Mouse (Mus musculus) frontal cortex, adult 2 months (tissue): ENCODE data around the gene Vmn1r1. TPM values are rescaled to one million over a fixed set of nuclear protein-coding genes. Genes with fewer than 3 reads are reported as not detected.
"Not testable (repeated sequence)": the region's sequence is repeated elsewhere in the genome, so short reads cannot be mapped to it uniquely, and the experiment has no call there.

Experiments used
- DNase-seq, 2 experiments: peaks; one replicate each; pipeline ENCODE4 v3.0.0; 2022; ENCODE audit warnings: low spot score in 1 of 2; ENCODE audit errors: extremely low spot score in 1 of 2
- polyA plus RNA-seq: library from polyadenylated mRNA; depleted of rRNA; stranded (reverse); fragments of >200 nt; gene quantifications from 2 replicates; pipeline ENCODE4 v1.2.3, GENCODE M21; 2012; rRNA removed

Gene Vmn1r1
- not detected in 2 replicates for polyA plus RNA-seq

GRCm38 (mm10) chr1:182164386-182164785 is at the start of gene Vmn1r1:
Gene Vmn1r1 (minus strand): TSS chr1:182164486.
- DNase-seq: no peak

GRCm38 (mm10) chr1:182210322-182210721 is 46.0 kb upstream of the Vmn1r1 start:
- no peak for DNase-seq

DNA sequence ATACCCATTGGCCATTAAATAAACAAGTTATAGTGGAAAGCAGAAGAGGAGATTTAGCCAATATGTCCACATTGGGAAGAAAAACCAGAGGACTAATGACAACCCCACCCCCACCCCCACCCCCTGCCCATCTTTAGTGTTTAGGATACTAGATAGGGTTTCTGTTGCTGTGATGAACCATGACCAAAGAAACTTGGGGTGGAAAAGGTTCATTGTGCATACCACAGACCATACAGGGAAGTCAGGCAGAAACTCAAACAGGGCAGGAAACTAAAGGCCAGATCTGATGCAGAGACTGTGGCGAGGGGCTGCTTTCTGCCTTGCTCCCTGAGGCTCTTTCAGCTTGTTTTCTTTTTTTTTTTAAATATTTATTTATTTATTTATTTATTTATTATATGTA is 28.3 kb upstream of the Vmn1r1 start:
- no peak for DNase-seq

- DNase-seq: no peak
Measured at GRCm38 (mm10) chr1:182191816-182192545, 27.7 kb upstream of the Vmn1r1 start.

DNA sequence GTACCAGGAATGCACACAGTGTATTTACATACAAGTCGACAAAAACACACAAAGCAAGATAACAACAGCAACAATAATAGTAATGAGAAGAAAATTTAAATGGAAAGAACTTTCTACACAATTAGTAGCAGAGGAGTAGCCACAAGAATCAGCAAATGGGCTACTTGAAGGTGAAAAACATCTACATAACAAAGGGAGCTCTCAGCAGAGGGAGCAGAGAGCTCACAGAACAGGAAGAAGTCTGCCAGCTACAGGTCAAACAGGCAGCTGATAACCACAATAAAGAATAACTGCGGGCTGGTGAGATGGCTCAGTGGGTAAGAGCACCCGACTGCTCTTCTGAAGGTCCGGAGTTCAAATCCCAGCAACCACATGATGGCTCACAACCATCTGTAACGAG is 26.9 kb upstream of the Vmn1r1 start:
- no peak for DNase-seq

DNA sequence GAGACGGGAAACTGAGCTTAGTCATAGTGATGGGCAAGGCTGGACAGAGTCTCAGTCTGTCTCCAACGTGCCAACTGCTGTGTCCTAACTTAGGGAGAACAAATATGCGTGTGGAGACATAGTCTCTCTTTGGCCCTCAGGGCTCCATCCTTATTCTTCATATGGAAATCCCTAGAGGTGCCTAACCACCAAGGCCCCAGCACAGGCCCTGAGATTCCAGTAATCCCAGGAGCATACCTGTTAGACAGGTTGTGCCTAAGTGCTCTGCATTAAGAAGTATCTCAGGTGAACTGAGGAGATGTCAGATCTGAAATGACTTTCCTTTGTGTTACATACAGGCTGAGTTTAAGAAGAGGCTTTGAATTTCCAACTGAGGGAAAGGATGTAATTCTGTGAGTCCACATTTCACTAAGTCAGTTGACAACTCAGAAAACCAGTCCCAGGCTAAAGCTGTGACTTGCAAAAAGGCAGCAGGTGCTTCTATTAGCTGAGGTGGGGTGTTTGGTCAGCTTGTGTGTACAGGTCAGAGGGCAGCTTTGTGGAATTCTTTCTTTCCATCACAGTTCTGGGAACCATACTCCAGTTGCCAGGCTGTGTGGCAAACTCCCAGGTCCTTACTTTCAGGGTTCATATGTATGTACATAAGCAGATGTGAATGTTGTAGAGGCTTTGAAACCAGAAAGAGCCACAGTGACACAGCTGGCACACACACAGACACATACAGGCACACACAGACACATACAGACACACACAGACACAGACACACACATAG is 25.6 kb upstream of the Vmn1r1 start:
- no peak for DNase-seq

GRCm38 (mm10) chr1:182182449-182182848 is 18.2 kb upstream of the Vmn1r1 start:
- not testable (repeated sequence) for DNase-seq

- no peak for DNase-seq
Measured at GRCm38 (mm10) chr1:182181456-182182305, 17.4 kb upstream of the Vmn1r1 start.

GRCm38 (mm10) chr1:182176985-182177384 is 12.7 kb upstream of the Vmn1r1 start:
- not testable (repeated sequence) for DNase-seq

GRCm38 (mm10) chr1:182170206-182170605 is 5.9 kb upstream of the Vmn1r1 start:
- not testable (repeated sequence) for DNase-seq

DNA sequence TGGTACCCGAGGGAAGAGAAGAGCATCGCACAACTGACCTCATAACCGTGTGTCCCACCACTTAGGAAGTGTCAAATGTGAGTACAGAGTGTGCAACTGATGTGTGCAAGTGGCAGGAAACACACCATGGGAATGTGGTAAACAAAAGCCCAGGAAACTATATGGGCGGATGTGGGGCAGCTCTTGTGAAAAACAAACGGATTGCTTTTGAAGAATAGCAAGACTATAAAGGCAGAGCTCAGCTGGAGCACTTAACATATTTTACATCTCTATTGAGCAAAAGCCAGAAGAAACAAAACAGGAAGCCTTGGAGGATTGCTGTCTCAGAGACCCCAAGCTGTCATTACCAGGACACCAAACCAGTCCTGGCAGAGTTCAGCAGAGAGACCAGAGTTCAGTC is 1.3 kb downstream of the Vmn1r1 start:
- no peak for DNase-seq

DNA sequence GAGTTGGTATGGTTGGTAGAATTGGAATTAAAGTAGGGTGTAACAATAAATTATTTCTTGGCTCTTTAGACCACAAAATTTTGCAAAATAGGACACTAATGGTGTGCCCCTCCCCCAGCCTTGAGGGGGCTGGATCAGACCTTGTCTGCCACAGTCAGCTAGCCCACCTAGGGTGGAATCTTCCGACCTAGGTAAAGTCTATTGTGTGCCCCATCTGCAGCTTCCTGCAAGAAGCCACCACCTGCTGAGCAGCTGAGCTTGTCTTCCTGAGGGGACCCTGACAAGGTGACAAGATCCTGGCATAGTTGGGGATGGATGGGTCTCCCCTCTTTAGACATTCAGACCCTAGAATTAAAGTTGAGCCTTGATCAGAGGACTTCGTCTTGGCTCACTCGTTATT is 4.7 kb downstream of the Vmn1r1 start:
- no peak for DNase-seq

GRCm38 (mm10) chr1:182157734-182158133 is 6.6 kb downstream of the Vmn1r1 start:
- DNase-seq: no peak

DNA sequence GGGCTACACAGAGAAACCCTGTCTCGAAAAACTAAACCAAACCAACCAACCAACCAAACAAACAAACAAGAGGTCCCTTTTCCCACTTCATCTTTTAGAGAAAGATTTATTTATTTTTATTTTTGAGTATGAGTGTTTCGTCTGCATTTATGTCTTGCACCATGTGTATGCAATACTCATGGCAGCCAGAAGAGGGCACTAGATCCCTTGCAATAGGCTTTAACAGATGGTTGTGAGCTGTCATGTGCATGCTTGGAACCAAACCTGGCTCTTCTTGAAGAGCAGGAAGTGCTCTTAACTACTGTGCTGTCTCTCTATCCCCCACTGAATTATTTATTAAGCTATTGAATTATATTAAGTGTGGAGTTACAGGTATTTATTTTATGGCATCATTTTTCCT is 14.3 kb downstream of the Vmn1r1 start:
- no peak for DNase-seq

DNA sequence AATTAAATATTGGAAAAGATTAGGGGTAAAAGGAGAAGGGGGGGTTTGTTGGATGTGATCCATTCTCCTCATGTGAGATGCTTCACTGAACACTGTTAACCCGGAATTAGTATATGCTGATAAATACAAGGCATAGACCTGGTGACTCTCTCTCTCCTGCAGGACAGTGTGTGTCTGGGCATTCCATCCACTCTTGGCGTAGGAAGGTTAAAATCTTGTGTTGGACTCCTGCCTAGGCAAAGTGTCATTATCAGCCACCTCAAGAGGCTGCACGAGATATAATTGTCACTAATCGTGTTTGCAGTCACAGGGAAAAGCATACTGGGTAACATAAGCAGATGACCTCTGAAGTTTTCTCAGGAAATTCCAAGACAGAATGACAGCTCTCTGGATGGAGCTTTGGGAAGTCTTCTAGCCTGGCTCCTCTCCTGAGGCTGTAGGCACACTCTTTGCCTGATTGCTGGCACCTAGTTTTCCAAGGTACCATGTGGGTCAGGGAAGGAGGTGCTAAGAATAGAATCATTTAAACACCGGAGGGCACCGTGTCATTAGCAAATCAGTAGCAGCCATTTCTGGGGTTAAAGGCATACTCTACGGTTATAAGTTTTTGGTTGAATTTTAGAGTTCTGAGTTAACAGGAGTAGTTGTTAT is 15.3 kb downstream of the Vmn1r1 start:
- no peak for DNase-seq

GRCm38 (mm10) chr1:182145546-182145945 is 18.7 kb downstream of the Vmn1r1 start:
- DNase-seq: no peak

GRCm38 (mm10) chr1:182143288-182143687 is 21.0 kb downstream of the Vmn1r1 start:
- DNase-seq: no peak

- DNase-seq: no peak
Measured at GRCm38 (mm10) chr1:182142725-182143124, 21.6 kb downstream of the Vmn1r1 start.

- peak; percentile 20 to 91 for DNase-seq
Measured at GRCm38 (mm10) chr1:182140370-182140769, 23.9 kb downstream of the Vmn1r1 start.

DNA sequence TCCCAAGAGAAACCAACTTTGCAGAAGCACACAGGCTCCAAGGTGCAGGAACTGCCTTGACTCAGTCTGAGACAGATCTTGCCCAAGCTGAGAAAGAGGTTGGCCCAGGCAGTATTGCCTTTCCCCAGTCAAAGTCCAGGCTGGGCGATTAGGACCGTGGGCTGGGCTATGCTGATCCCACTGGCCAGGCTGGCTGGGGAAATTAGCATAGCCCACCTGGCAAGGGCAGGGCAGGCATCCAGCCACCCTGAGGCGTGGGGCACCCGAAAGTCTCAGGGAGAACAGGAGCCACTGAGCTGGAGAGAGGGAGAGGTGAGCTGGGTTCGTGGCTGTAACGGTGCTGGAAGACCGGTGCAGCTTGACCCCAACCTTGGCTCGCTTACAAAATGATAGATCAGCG is 24.3 kb downstream of the Vmn1r1 start:
- no peak for DNase-seq

DNA sequence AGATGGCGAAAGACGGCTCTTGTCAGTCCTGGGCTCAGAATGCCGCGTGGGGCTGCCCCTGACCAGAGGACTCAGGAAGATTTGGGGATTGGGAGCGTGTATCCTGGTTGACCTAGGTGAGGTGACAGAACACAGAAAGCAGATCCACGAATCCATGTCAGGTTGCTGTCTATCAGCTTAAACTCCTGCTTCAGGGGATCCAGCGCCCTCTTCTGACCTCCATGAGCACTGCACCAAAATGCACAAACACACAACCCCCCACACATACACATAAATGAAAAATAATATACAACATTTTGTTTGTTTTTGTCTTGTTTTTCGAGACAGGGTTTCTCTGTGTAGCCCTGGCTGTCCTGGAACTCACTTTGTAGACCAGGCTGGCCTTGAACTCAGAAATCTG is 26.1 kb downstream of the Vmn1r1 start:
- no peak for DNase-seq
